Mouse (Mus musculus) left cerebral cortex, adult 6 months (tissue): ENCODE results near the gene Nudt17. TPM values are rescaled to one million over a fixed set of nuclear protein-coding genes. Genes with fewer than 3 reads are reported as not detected.

Source experiments
- long read RNA-seq, 2 experiments: library from polyadenylated mRNA; unstranded; transcript quantifications; one replicate each; pipeline ENCODE4 v2.0.0; 2019 to 2020
- polyA plus RNA-seq: library from polyadenylated mRNA; unstranded; fragments of <200 nt; fragmentation: Nextera tagmentation; gene quantifications from 2 replicates; pipeline ENCODE4 v1.2.3, GENCODE M21; 2021

Nudt17 gene
- polyA plus RNA-seq = 10.7 and 12.3 TPM in 2 replicates
- long read RNA-seq, experiment 1, partial matches to known transcripts = 1 of 10 reads
- long read RNA-seq, experiment 1, other reads (novel, unspliced or antisense) = 4 of 10 reads
- long read RNA-seq, experiment 2, transcript Nudt17-201 (8 exons, 1,039 nt) = major isoform, 6 of 9 reads
- long read RNA-seq, experiment 2, partial matches to known transcripts = 2 of 9 reads
- long read RNA-seq, experiment 2, other reads (novel, unspliced or antisense) = 1 of 9 reads

GRCm38 (mm10) chr3:96707903-96708683, at the start of gene Nudt17:
Nudt17 (minus strand) TSS chr3:96708562.

GRCm38 (mm10) chr3:96727343-96727827, 19.0 kb upstream of the Nudt17 start, which contains the start of the genes Polr3c and Rnf115:
Polr3c (minus strand) TSS chr3:96727628.
Rnf115 (plus strand) TSS chr3:96727664.

GRCm38 (mm10) chr3:96696198-96696765, 12.1 kb downstream of the Nudt17 start, which contains the start of gene Pias3:
Pias3 (plus strand) TSS chr3:96696384.

GRCm38 (mm10) chr3:96669727-96670468, 38.5 kb downstream of the Nudt17 start, which contains the start of gene Ankrd35:
Ankrd35 (plus strand) TSS chr3:96670131.

Other genes with a start within 250 kb of the Nudt17 start
- gene Hfe2, start 183.4 kb downstream of the Nudt17 start, polyA plus RNA-seq = 0.94 and 1.7 TPM in 2 replicates
- 4.3 and 4.7 TPM in 2 replicates for gene Txnip, start 150.6 kb downstream of the Nudt17 start, polyA plus RNA-seq
- gene Gm16253, start 131.6 kb downstream of the Nudt17 start, polyA plus RNA-seq = 0.40 and 0.42 TPM in 2 replicates
- gene Polr3gl, start 114.4 kb downstream of the Nudt17 start, polyA plus RNA-seq = 17.1 and 20.0 TPM in 2 replicates
- gene Ankrd34a, start 111.9 kb downstream of the Nudt17 start, polyA plus RNA-seq = 28.3 and 55.7 TPM in 2 replicates
- gene Lix1l, start 107.4 kb downstream of the Nudt17 start, polyA plus RNA-seq = 1.2 TPM in 2 replicates
- gene Rbm8a, start 78.6 kb downstream of the Nudt17 start, polyA plus RNA-seq = 21.6 and 35.1 TPM in 2 replicates
- gene Pex11b, start 73.2 kb downstream of the Nudt17 start, polyA plus RNA-seq = 86.5 and 102 TPM in 2 replicates
- not detected in 2 replicates for gene Gm42957, start 73.1 kb downstream of the Nudt17 start, polyA plus RNA-seq
- gene Itga10, start 63.0 kb downstream of the Nudt17 start, polyA plus RNA-seq = 0.05 and 0.06 TPM in 2 replicates
- 6.1 and 6.7 TPM in 2 replicates for gene Ankrd35, start 38.4 kb downstream of the Nudt17 start, polyA plus RNA-seq
- 10.8 and 15.6 TPM in 2 replicates for gene Pias3, start 12.2 kb downstream of the Nudt17 start, polyA plus RNA-seq
- gene Polr3c, start 19.1 kb upstream of the Nudt17 start, polyA plus RNA-seq = 18.8 and 21.4 TPM in 2 replicates
- gene Rnf115, start 19.1 kb upstream of the Nudt17 start, polyA plus RNA-seq = 31.0 and 64.8 TPM in 2 replicates
- gene Pdzk1, start 120.7 kb upstream of the Nudt17 start, polyA plus RNA-seq = 0.16 TPM in 1 of 2 replicates, not detected in the other
- 0.07 and 0.11 TPM in 2 replicates for gene Cd160, start 120.8 kb upstream of the Nudt17 start, polyA plus RNA-seq
- 0.21 and 0.39 TPM in 2 replicates for gene Gja5, start 196.1 kb upstream of the Nudt17 start, polyA plus RNA-seq
- gene Gpr89, start 196.8 kb upstream of the Nudt17 start, polyA plus RNA-seq = 14.0 and 21.3 TPM in 2 replicates
- 0.01 TPM in 1 of 2 replicates, not detected in the other for gene Gja8, start 217.5 kb upstream of the Nudt17 start, polyA plus RNA-seq